ENCODE assay signal across 22 mouse cellular contexts in genomic region chr17:14177018-14177417, GRCm38 (mm10). TPM values are rescaled to one million over a fixed set of nuclear protein-coding genes. Genes with fewer than 3 reads are reported as not detected.
DNase-seq lines count a peak whose midpoint lies in the region; ATAC-seq and TF ChIP-seq lines count a peak whose summit lies in the region.
"Had no signal": no experiment of that assay in that cellular context is flagged by ENCODE, and none has a peak within 500 bp of the region (broad histone marks: within the 10 kb centered on the region; RNA-seq: fewer than 3 reads in every experiment).

No protein-coding gene starts in this region.

- no peak overlapping the region for H3K4me3 ChIP-seq in kidney, embryonic 16.5 days (ENCODE audit: low read length)
- no peak overlapping the region for H3K4me3 ChIP-seq in stomach, embryonic 16.5 days (replicated peaks; ENCODE audit: low read length)
- H3K4me3 ChIP-seq in stomach, postnatal 0 days (ENCODE audit: low read depth, low read length) = no peak overlapping the region
- H3K4me3 ChIP-seq: hindbrain, embryonic 12.5 days; hindbrain, embryonic 15.5 days had no signal

- WGBS in kidney, embryonic 16.5 days = 65% methylated on average over 5 of the region's 5 CpGs
- WGBS in stomach, embryonic 16.5 days = 51% methylated on average over 5 of the region's 5 CpGs
- WGBS in stomach, postnatal 0 days = 57% methylated on average over 5 of the region's 5 CpGs

- no peak overlapping the region for H3K9ac ChIP-seq in kidney, embryonic 16.5 days (replicated peaks; ENCODE audit: low read length)
- no peak overlapping the region for H3K9ac ChIP-seq in stomach, embryonic 16.5 days (ENCODE audit: low read length)
- no peak overlapping the region for H3K9ac ChIP-seq in stomach, postnatal 0 days (ENCODE audit: low read length)
- H3K9ac ChIP-seq: forebrain, postnatal 0 days; hindbrain, embryonic 12.5 days; hindbrain, embryonic 15.5 days had no signal

- H3K4me1 ChIP-seq in kidney, embryonic 16.5 days (ENCODE audit: insufficient read depth, low read length) = peaks cover 56% of the 10 kb centered on the region
- H3K4me1 ChIP-seq in stomach, embryonic 16.5 days (ENCODE audit: control insufficient read depth, insufficient read depth, low read length) = peaks cover 22% of the 10 kb centered on the region
- peaks cover 2% of the 10 kb centered on the region; the same call in 1 of the 2 replicates for H3K4me1 ChIP-seq in stomach, postnatal 0 days (replicated peaks; ENCODE audit: control insufficient read depth, insufficient read depth)
- H3K4me1 ChIP-seq: hindbrain, embryonic 15.5 days had no signal

- peak; percentile 43 for ATAC-seq in frontal cortex, adult (ENCODE audit: low TSS enrichment)
- ATAC-seq in kidney, embryonic 16.5 days (ENCODE audit: low FRiP score, low TSS enrichment) = no peak
- ATAC-seq in stomach, embryonic 16.5 days (ENCODE audit: insufficient read depth, low FRiP score) = no peak
- no peak for ATAC-seq in stomach, postnatal 0 days (ENCODE audit: low FRiP score, low TSS enrichment)
- no peak for ATAC-seq in erythroblast, adult 5-6 weeks (replicated peaks; ENCODE audit: low FRiP score, poor library complexity, severe bottlenecking)
- ATAC-seq: activated CD4-positive, CD25-positive, alpha-beta regulatory T cell, adult 4 months; forebrain, embryonic 14.5 days; forebrain, postnatal 0 days had no signal

- H3K27me3 ChIP-seq in kidney, embryonic 16.5 days (ENCODE audit: insufficient read depth, low read length) = no peaks in the 10 kb centered on the region
- no peaks in the 10 kb centered on the region for H3K27me3 ChIP-seq in stomach, embryonic 16.5 days (ENCODE audit: control insufficient read depth, insufficient read depth, low read length)
- H3K27me3 ChIP-seq in stomach, postnatal 0 days (ENCODE audit: control insufficient read depth, insufficient read depth, low read length) = no peaks in the 10 kb centered on the region
- H3K27me3 ChIP-seq: hindbrain, embryonic 15.5 days had no signal

- H3K4me2 ChIP-seq in kidney, embryonic 16.5 days (replicated peaks; ENCODE audit: low read depth, low read length) = no peak overlapping the region
- no peak overlapping the region for H3K4me2 ChIP-seq in stomach, embryonic 16.5 days (ENCODE audit: low read depth, low read length)
- no peak overlapping the region for H3K4me2 ChIP-seq in stomach, postnatal 0 days (replicated peaks; ENCODE audit: low read depth)
- H3K4me2 ChIP-seq: heart, embryonic 11.5 days; hindbrain, embryonic 12.5 days; hindbrain, embryonic 15.5 days had no signal

- no peaks in the 10 kb centered on the region for H3K36me3 ChIP-seq in kidney, embryonic 16.5 days (ENCODE audit: insufficient read depth, low read length)
- H3K36me3 ChIP-seq in stomach, embryonic 16.5 days (ENCODE audit: control insufficient read depth, insufficient read depth, low read length) = no peaks in the 10 kb centered on the region
- no peaks in the 10 kb centered on the region for H3K36me3 ChIP-seq in stomach, postnatal 0 days (ENCODE audit: control insufficient read depth, insufficient read depth, low read length)
- H3K36me3 ChIP-seq: hindbrain, embryonic 12.5 days; hindbrain, embryonic 15.5 days had no signal

- H3K27ac ChIP-seq in kidney, embryonic 16.5 days (ENCODE audit: low read length) = peak overlapping the region; percentile 96
- peak overlapping the region; percentile 23; the same call in 1 of the 2 replicates for H3K27ac ChIP-seq in stomach, embryonic 16.5 days (ENCODE audit: low read length)
- no peak overlapping the region for H3K27ac ChIP-seq in stomach, postnatal 0 days (replicated peaks)
- H3K27ac ChIP-seq: hindbrain, embryonic 12.5 days; hindbrain, embryonic 15.5 days had no signal

- no peaks in the 10 kb centered on the region for H3K9me3 ChIP-seq in kidney, embryonic 16.5 days (ENCODE audit: low read length)
- H3K9me3 ChIP-seq in stomach, embryonic 16.5 days (replicated peaks; ENCODE audit: control insufficient read depth, low read length) = no peaks in the 10 kb centered on the region
- no peaks in the 10 kb centered on the region for H3K9me3 ChIP-seq in stomach, postnatal 0 days (ENCODE audit: control insufficient read depth, low read length)
- H3K9me3 ChIP-seq: hindbrain, embryonic 12.5 days; hindbrain, embryonic 15.5 days had no signal

- DNase-seq in frontal cortex, postnatal 14 days (ENCODE audit: low spot score in 2 of 2) = no peak
- DNase-seq in kidney, adult 9 months = no peak
- no peak for DNase-seq in stomach, postnatal 0 days (ENCODE audit: low spot score)
- no peak for DNase-seq in cerebellum, postnatal 4 days (ENCODE audit: low spot score in 2 of 2)
- DNase-seq: adrenal gland, adult 8-10 months; adrenal gland, postnatal 25 days; cerebellum, adult 18-20 months; cerebellum, adult 9-10 months; cerebellum, postnatal 14 days; forebrain, postnatal 0 days; gastrocnemius, postnatal 10 days had no signal

- TF ChIP-seq CTCF in stomach, postnatal 0 days (IDR thresholded peaks at IDR 0.05; ENCODE audit: low read depth) = no peak

- no peak for TF ChIP-seq EP300 in stomach, postnatal 0 days (optimal IDR thresholded peaks at IDR 0.05)

RNA-seq across cellular contexts. Expression of gene Dact2, which starts 27.1 kb away (rescaled TPM):
- 15.0 and 17.7 TPM in 2 replicates for polyA plus RNA-seq in kidney, embryonic 16.5 days (2015; fragmentation: Nextera tagmentation; extraction: Ambion mirVana)
- polyA plus RNA-seq in stomach, embryonic 16.5 days (2015; fragmentation: Nextera tagmentation; extraction: Ambion mirVana) = 2.9 and 3.3 TPM in 2 replicates
- 1.6 and 1.8 TPM in 2 replicates for polyA plus RNA-seq in stomach, postnatal 0 days (2015; fragmentation: Nextera tagmentation; extraction: Ambion mirVana)
- not detected in 2 replicates for total RNA-seq in erythroblast, adult 5-6 weeks (2015; ENCODE audit: low replicate concordance)
- 1.1 TPM in 1 of 2 replicates, not detected in the other for total RNA-seq in erythroblast, adult 5-6 weeks (2017; ENCODE audit: low replicate concordance)
- total RNA-seq: common myeloid progenitor, adult 5-6 weeks; hematopoietic stem cell, adult 5-6 weeks had no signal
- polyA plus RNA-seq: activated CD4-positive, CD25-positive, alpha-beta regulatory T cell, adult 4 months had no signal
